Mouse (Mus musculus) kidney, postnatal 0 days (tissue): ENCODE measurements at regions not wholly inside any gene's neighbourhood (a gene's known extent, or its start where the extent isn't known, plus 50 kb on each side); places are given as distances from the start of the nearest gene placed in this dataset.

Experiments
- ATAC-seq: fragments of 200-750 bp; cut with Nextera tagmentation; replicated peaks from 2 replicates; pipeline ENCODE4 v1.8.0; 2017; ENCODE audit warnings: low read depth, moderate number of reproducible peaks, moderate TSS enrichment, moderate library complexity; ENCODE audit not compliant: low FRiP score
- DNase-seq: peaks from one replicate; pipeline ENCODE4 v3.0.0-alpha.2; 2016; ENCODE audit warnings: low spot score
- H3K27ac ChIP-seq: fragments of 300-500 bp; sonication (generic); 2 replicates; pipeline ENCODE4 v1.5.1; 2014; ENCODE audit warnings: mild to moderate bottlenecking
- H3K27me3 ChIP-seq: fragments of 300-500 bp; sonication (generic); 2 replicates; pipeline ENCODE4 v1.6.1; 2014; ENCODE audit warnings: low read length, mixed read lengths; ENCODE audit not compliant: insufficient read depth
- H3K36me3 ChIP-seq: fragments of 300-500 bp; sonication (generic); 2 replicates; pipeline ENCODE4 v1.6.1; 2014; ENCODE audit warnings: low read length, mixed read lengths; ENCODE audit not compliant: insufficient read depth
- H3K4me1 ChIP-seq: fragments of 300-500 bp; sonication (generic); replicated peaks from 2 replicates; pipeline ENCODE4 v1.6.1; 2014; ENCODE audit warnings: antibody characterized with exemption, low read length, mixed read lengths; ENCODE audit not compliant: insufficient read depth
- H3K4me2 ChIP-seq: fragments of 300-500 bp; sonication (generic); 2 replicates; pipeline ENCODE4 v1.6.1; 2014; ENCODE audit warnings: mild to moderate bottlenecking, low read length, moderate library complexity, mixed read lengths
- H3K4me3 ChIP-seq: fragments of 300-500 bp; sonication (generic); replicated peaks from 2 replicates; pipeline ENCODE4 v1.5.1; 2014; ENCODE audit warnings: low read depth, low read length
- H3K9ac ChIP-seq: fragments of 300-500 bp; sonication (generic); 2 replicates; pipeline ENCODE4 v1.6.1; 2014; ENCODE audit warnings: low read depth, low read length
- H3K9me3 ChIP-seq: fragments of 300-500 bp; sonication (generic); replicated peaks from 2 replicates; pipeline ENCODE4 v1.6.1; 2016; ENCODE audit warnings: low read length, inconsistent platforms, mixed read lengths
- CTCF ChIP-seq: IDR thresholded peaks from 2 replicates; pipeline ENCODE4 v1.5.1; 2016; ENCODE audit warnings: antibody characterized with exemption, low read depth, mild to moderate bottlenecking, moderate library complexity
- WGBS: fragments of 180-500 bp; shearing (Covaris S2); extraction: QIAGEN DNeasy Blood & Tissue Kit; methylation state at CpG from one replicate; pipeline ENCODE4 v1.1.7; 2014; 5-methylcytosine and 5-hydroxymethylcytosine counted together

DNA sequence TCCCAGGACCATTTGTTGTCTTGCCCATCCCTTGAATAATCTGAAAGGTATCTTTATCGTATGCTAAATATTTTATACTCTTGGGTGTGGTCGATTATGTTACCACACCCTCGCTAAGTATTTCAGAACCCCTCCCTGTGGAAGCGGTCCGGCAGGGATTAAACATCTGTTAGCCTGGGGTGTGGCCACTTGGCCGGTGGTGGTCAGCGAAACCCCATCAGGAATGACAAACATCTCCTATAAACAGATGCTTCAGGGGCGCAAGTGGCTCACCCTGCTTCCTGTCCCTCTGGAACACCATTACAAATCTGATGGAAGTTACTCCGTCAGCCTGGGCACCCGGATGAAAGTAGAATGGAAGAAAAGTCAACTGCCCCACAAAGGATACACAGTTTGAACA, 119.8 kb upstream of the Dyrk2 start:
- H3K9me3 ChIP-seq = no peaks in the 10 kb centered on the region
- no peaks in the 10 kb centered on the region for H3K27me3 ChIP-seq
- H3K9ac ChIP-seq = no peak overlapping the region
- no peaks in the 10 kb centered on the region for H3K36me3 ChIP-seq
- ATAC-seq (no peak), DNase-seq (no peak)
- H3K4me3 ChIP-seq = no peak overlapping the region
- 78% methylated on average over 10 of the region's 10 CpGs for WGBS
- no peak overlapping the region for H3K27ac ChIP-seq
- H3K4me2 ChIP-seq = no peak overlapping the region
- H3K4me1 ChIP-seq = no peaks in the 10 kb centered on the region
- no peak for TF ChIP-seq CTCF

DNA sequence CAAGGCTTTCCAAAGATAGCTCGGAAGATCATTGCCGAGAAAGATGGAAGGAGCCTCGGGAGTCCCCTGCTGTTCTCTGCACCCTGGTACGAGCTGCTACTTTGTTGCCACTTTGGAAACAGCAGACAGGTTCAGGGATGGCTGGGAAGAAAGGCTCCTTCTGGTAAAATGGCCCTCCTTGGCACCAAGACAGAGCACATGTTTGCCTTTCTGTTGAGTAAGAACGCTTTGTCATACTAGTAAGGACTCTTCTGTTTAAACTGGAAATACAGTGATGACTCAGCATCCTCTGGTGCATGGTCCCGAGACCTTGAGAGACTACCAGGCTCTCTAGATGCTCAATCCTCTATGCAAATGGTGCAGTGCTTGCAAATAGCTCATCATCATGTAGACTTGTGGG, 118.2 kb upstream of the Dyrk2 start:
- H3K4me2 ChIP-seq = no peak overlapping the region
- H3K36me3 ChIP-seq = no peaks in the 10 kb centered on the region
- no peak overlapping the region for H3K27ac ChIP-seq
- WGBS = 89% methylated on average over 6 of the region's 6 CpGs
- H3K9me3 ChIP-seq = no peaks in the 10 kb centered on the region
- H3K27me3 ChIP-seq = no peaks in the 10 kb centered on the region
- H3K4me1 ChIP-seq = no peaks in the 10 kb centered on the region
- TF ChIP-seq CTCF = no peak
- no peak for DNase-seq
- H3K4me3 ChIP-seq = no peak overlapping the region
- no peak overlapping the region for H3K9ac ChIP-seq
- no peak for ATAC-seq

DNA sequence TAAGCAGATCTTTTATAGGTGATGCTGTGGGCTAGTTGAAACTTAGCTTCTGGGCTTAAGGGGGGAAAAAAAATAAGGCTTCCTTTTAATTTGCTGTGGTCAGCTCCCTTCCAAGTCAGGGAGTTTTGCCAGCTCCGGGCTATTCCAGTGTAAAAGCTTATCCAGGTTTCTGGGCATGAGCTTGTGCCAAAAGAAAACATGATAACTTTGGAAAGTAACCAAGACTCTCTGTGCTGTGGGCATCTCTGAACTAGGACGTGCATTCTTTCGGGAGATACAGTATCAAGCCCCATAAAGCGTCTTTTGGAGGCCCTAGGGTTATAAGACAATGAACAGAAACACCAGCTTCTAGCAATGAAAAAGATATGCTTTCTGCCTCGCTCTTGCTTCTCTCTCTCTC, 114.6 kb upstream of the Dyrk2 start:
- no peak for TF ChIP-seq CTCF
- ATAC-seq (no peak), DNase-seq (no peak)
- H3K4me1 ChIP-seq = no peaks in the 10 kb centered on the region
- H3K36me3 ChIP-seq = no peaks in the 10 kb centered on the region
- no peak overlapping the region for H3K9ac ChIP-seq
- no peak overlapping the region for H3K4me2 ChIP-seq
- H3K27ac ChIP-seq = no peak overlapping the region
- no peak overlapping the region for H3K4me3 ChIP-seq
- no peaks in the 10 kb centered on the region for H3K9me3 ChIP-seq
- H3K27me3 ChIP-seq = no peaks in the 10 kb centered on the region
- WGBS = 81% methylated on average over 5 of the region's 5 CpGs

DNA sequence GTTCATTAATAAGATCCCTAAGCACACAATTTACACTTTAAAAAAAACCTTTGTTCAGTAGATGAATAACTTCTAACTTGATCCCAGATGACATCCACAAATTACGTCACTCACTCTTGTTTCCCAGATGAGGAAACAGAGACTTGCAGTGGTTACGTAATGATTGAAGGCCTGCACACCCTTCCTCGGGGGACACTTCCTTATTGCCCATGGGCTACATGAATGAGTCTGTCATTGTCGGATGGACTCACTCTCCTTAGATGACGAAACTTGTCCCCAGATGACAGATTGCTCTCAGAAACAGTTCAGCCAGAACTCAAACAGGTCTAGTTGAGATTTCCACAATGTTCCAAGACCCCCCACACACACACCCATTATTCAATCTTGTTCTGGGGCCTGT, 111.4 kb upstream of the Dyrk2 start:
- no peaks in the 10 kb centered on the region for H3K36me3 ChIP-seq
- DNase-seq (no peak), ATAC-seq (no peak)
- H3K4me3 ChIP-seq = no peak overlapping the region
- WGBS = 74% methylated on average over 5 of the region's 5 CpGs
- no peak overlapping the region for H3K9ac ChIP-seq
- no peaks in the 10 kb centered on the region for H3K27me3 ChIP-seq
- no peak for TF ChIP-seq CTCF
- no peak overlapping the region for H3K4me2 ChIP-seq
- H3K27ac ChIP-seq = no peak overlapping the region
- H3K9me3 ChIP-seq = no peaks in the 10 kb centered on the region
- peaks cover 2% of the 10 kb centered on the region; the same call in 1 of the 2 replicates for H3K4me1 ChIP-seq

DNA sequence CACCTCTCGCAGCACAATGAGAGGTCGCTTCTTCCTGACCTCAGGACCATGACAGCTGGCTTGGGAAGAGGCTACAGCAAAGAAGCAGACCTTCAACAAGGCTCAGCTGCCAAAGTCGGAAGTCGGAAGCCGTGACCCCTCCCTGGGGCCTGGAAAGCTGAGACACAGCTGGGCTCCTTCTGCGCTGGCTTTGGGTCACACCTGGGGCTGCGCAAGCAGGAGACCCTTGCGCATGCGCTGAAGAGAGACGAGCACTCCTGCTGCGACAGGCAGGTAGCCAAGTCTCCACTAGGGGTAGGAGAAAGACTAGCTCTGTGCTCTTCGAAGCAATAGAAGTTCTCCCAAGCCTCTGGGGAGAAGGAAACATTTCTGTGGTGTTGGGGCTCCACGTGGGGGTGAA, 109.3 kb upstream of the Dyrk2 start:
- Histone ChIP-seq H3K9ac (no peak overlapping the region), H3K9me3 (no peaks in the 10 kb centered on the region), H3K27ac (no peak overlapping the region), H3K27me3 (no peaks in the 10 kb centered on the region), H3K36me3 (no peaks in the 10 kb centered on the region), H3K4me2 (no peak overlapping the region), H3K4me3 (no peak overlapping the region), H3K4me1 (peaks cover 4% of the 10 kb centered on the region; the same call in 1 of the 2 replicates)
- whole genome bisulfite sequencing = 41% methylated on average over 13 of the region's 13 CpGs
- TF ChIP-seq CTCF = peak; percentile 48
- ATAC-seq (peak; percentile 49; the same call in 1 of the 2 replicates), DNase-seq (peak; percentile 52)

DNA sequence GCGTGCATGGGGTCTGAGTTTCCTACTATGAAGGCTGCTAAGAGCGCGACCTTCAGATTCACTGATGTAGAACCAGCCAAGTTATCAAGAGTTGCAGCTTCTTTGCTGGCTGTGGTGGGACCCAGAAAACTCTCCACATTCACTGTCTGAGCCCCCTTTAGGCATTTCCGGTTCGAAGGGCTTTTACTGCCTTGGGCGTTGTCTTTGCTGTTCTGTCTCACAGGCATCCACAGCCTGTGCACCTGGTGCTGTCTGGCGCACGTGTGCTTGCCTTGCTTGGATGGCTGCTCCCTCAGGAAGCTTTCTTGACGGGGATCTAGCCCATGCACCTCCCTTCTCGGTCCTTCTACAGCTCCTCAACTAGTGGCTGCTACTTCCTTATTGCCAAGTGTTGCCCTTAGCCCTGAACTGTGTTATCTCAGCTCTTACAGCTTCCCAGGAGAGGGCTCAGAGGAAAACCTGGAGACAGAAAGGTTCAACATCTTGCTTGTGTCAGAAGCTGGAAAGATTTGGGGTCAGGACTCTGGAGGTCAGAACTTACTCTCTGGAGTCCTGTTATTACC, 108.3 kb upstream of the Dyrk2 start:
- Histone ChIP-seq H3K4me3 (no peak overlapping the region), H3K9me3 (no peaks in the 10 kb centered on the region), H3K27ac (no peak overlapping the region), H3K9ac (no peak overlapping the region), H3K4me2 (no peak overlapping the region), H3K4me1 (peaks cover 4% of the 10 kb centered on the region; the same call in 1 of the 2 replicates), H3K36me3 (no peaks in the 10 kb centered on the region), H3K27me3 (no peaks in the 10 kb centered on the region)
- WGBS = 55% methylated on average over 10 of the region's 10 CpGs
- DNase-seq (no peak), ATAC-seq (no peak)
- no peak for TF ChIP-seq CTCF

DNA sequence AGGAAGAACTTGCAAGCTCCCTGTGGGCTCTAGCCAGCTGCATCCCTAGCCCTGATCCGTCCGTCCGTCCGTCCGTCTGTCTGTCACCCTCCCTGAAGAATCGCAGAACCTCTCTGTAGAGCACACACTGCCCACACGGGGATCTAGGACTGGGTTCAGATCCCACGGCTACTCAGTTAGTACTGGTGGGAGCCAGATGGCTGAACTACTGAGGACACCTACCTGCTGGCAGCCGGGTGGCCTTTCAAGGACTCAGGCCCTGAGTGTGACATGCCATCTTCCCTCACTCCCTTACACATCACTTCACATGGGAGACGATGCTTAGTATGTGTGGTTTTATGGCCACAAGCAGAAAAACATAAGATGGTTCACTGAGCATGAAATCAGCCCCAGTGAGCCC, 106.4 kb upstream of the Dyrk2 start:
- H3K9ac ChIP-seq = no peak overlapping the region
- WGBS = 66% methylated on average over 10 of the region's 10 CpGs
- DNase-seq = no peak
- no peak overlapping the region for H3K4me3 ChIP-seq
- H3K4me2 ChIP-seq = no peak overlapping the region
- no peaks in the 10 kb centered on the region for H3K9me3 ChIP-seq
- no peak for TF ChIP-seq CTCF
- ATAC-seq = peak; percentile 29; the same call in 1 of the 2 replicates
- peaks cover 4% of the 10 kb centered on the region; the same call in 1 of the 2 replicates for H3K4me1 ChIP-seq
- H3K36me3 ChIP-seq = no peaks in the 10 kb centered on the region
- no peaks in the 10 kb centered on the region for H3K27me3 ChIP-seq
- H3K27ac ChIP-seq = no peak overlapping the region
